Mouse (Mus musculus): ENCODE data around the gene Gm29666. TPM values are rescaled to one million over a fixed set of nuclear protein-coding genes. Genes with fewer than 3 reads are reported as not detected.

Gene Gm29666
- polyA plus RNA-seq, 1 experiment from 2014 or later, result 0.90 TPM

DNA sequence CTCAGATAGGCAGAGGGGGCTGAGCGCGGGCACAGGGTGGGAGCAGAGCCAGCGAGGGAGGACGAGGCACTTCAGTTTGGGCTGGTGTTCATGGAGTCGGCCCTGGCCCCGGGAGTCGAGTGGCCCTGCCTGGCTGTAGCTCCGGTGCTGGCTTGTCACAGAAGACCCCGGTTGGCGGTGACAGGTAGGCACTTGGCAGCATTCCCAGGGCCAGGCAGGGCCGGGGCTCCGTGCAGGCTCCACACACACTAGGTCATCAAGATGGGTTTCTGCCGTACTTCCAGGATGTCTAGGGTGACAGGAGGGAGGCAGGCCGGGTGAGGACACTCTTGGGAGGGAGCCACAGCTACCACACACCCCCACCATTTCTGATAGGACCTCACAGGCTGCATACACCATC lies 29.2 kb upstream of the Gm29666 start:
- no peak overlapping the region for H3K4me2 ChIP-seq
- H3K27me3 ChIP-seq, result no peaks in the 10 kb centered on the region
- ATAC-seq (ENCODE audit: insufficient number of reproducible peaks, insufficient read depth, low FRiP score, low TSS enrichment, low read depth), result no peak
- 92% methylated on average over 14 of the region's 14 CpGs for WGBS
- H3K9me3 ChIP-seq, result no peaks in the 10 kb centered on the region
- H3K4me3 ChIP-seq (replicated peaks), result no peak overlapping the region
- no peaks in the 10 kb centered on the region for H3K4me1 ChIP-seq (replicated peaks)
- H3K36me3 ChIP-seq, result peaks cover 64% of the 10 kb centered on the region
- no peak overlapping the region for H3K27ac ChIP-seq
- no peak overlapping the region for H3K9ac ChIP-seq (replicated peaks)

DNA sequence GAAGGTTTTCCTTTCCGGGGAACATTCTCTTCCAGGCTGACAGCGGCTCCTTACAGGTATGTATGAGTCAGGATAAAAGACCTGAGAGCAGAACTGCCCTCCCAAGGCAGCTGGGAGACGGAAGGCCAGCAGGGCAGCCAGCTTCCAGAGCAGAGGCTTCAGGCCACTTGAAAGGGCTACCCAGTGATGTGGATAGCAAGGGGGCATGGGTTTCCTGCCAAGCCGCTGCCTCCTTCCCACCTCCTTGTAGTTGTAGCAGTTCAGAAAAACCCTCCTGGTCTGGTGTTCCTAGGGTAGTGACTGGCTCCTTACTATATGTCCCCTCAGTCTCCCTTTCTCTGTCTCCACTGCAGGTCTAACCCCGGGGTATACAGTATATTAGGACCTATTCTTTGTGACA lies 24.5 kb upstream of the Gm29666 start:
- H3K4me3 ChIP-seq (replicated peaks), result no peak overlapping the region
- WGBS, result 79% methylated on average over 5 of the region's 5 CpGs
- no peaks in the 10 kb centered on the region for H3K9me3 ChIP-seq
- peaks cover 60% of the 10 kb centered on the region for H3K36me3 ChIP-seq
- H3K4me2 ChIP-seq, result no peak overlapping the region
- no peaks in the 10 kb centered on the region for H3K4me1 ChIP-seq (replicated peaks)
- H3K27me3 ChIP-seq, result no peaks in the 10 kb centered on the region
- peak overlapping the region; percentile 42; the same call in 1 of the 2 replicates for H3K27ac ChIP-seq
- H3K9ac ChIP-seq (replicated peaks), result no peak overlapping the region
- no peak for ATAC-seq (ENCODE audit: insufficient number of reproducible peaks, insufficient read depth, low FRiP score, low TSS enrichment, low read depth)

DNA sequence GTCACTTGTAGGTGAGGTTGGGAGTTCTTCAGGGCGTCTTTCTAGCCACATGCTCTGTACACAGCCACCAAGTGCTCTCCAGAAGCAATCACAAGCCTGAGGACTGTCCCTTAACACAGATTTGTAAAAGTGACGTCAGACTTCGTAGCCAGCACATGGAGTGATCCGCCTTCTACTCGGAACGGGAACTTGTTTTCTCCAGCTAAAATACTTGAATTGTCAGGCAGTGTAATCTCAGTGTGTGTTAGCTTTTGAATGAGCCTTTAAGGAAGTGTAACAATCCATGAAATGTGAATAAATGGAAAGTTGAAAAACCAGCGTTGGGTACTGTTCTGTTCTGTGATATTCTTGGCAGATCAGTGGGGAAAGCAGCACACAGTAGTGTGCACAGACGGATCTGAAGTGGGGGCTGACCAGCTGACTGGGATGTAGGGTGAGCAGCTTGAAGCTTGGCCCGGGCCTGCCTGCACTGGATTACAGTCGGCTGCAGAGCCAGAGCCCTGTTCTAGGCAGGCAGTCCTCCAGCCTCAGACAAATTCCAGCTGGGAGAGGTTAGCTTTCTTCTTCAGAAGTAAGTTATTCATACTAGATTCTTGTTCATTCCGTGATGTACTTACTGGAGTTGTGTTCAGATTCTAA lies 22.9 kb upstream of the Gm29666 start:
- H3K4me3 ChIP-seq (replicated peaks), result no peak overlapping the region
- H3K36me3 ChIP-seq, result peaks cover 61% of the 10 kb centered on the region
- H3K9ac ChIP-seq (replicated peaks), result no peak overlapping the region
- no peak for ATAC-seq (ENCODE audit: insufficient number of reproducible peaks, insufficient read depth, low FRiP score, low TSS enrichment, low read depth)
- H3K4me2 ChIP-seq, result no peak overlapping the region
- whole genome bisulfite sequencing, result 81% methylated on average over 11 of the region's 11 CpGs
- no peaks in the 10 kb centered on the region for H3K27me3 ChIP-seq
- no peaks in the 10 kb centered on the region for H3K9me3 ChIP-seq
- no peak overlapping the region for H3K27ac ChIP-seq
- no peaks in the 10 kb centered on the region for H3K4me1 ChIP-seq (replicated peaks)

DNA sequence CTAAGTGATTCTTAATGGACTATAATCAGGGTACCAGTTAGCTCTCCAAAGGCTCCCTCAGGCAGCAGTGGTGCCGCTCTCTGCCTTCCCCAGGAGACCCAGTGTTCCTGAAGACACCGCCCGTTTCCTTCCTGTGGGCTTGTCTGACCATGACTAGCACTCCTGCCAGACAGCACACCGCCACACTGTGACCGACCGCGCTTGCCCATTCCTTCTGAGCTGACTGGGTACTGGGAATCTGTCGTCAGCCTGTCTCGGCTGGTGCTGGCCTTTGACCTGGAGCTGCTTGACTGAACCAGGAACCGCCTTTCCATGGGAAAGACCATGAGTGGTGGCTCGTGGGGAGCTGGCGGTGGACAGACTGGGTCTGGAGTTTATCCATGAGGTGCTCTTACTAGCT lies 20.3 kb upstream of the Gm29666 start:
- H3K9me3 ChIP-seq, result no peaks in the 10 kb centered on the region
- peaks cover 85% of the 10 kb centered on the region for H3K36me3 ChIP-seq
- no peaks in the 10 kb centered on the region for H3K4me1 ChIP-seq (replicated peaks)
- H3K27ac ChIP-seq, result no peak overlapping the region
- no peaks in the 10 kb centered on the region for H3K27me3 ChIP-seq
- 76% methylated on average over 12 of the region's 12 CpGs for WGBS
- no peak overlapping the region for H3K9ac ChIP-seq (replicated peaks)
- no peak overlapping the region for H3K4me3 ChIP-seq (replicated peaks)
- no peak overlapping the region for H3K4me2 ChIP-seq
- no peak for ATAC-seq (ENCODE audit: insufficient number of reproducible peaks, insufficient read depth, low FRiP score, low TSS enrichment, low read depth)

DNA sequence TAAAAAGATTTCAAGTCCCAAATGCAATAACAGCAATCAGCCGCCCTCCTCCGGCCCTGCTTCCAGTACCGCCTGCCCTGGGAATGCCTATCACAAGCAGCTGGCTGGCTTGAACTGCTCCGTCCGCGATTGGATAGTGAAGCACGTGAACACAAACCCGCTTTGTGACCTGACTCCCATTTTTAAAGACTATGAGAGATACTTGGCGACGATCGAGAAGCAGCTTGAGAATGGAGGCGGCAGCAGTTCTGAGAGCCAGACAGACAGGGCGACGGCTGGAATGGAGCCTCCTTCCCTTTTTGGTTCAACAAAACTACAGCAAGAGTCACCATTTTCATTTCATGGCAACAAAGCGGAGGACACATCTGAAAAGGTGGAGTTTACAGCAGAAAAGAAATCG lies 15.1 kb upstream of the Gm29666 start:
- no peaks in the 10 kb centered on the region for H3K27me3 ChIP-seq
- no peaks in the 10 kb centered on the region for H3K4me1 ChIP-seq (replicated peaks)
- peaks cover 99% of the 10 kb centered on the region for H3K36me3 ChIP-seq
- H3K4me2 ChIP-seq, result no peak overlapping the region
- 92% methylated on average over 16 of the region's 16 CpGs for WGBS
- ATAC-seq (ENCODE audit: insufficient number of reproducible peaks, insufficient read depth, low FRiP score, low TSS enrichment, low read depth), result no peak
- no peak overlapping the region for H3K4me3 ChIP-seq (replicated peaks)
- no peak overlapping the region for H3K27ac ChIP-seq
- no peak overlapping the region for H3K9ac ChIP-seq (replicated peaks)
- no peaks in the 10 kb centered on the region for H3K9me3 ChIP-seq

DNA sequence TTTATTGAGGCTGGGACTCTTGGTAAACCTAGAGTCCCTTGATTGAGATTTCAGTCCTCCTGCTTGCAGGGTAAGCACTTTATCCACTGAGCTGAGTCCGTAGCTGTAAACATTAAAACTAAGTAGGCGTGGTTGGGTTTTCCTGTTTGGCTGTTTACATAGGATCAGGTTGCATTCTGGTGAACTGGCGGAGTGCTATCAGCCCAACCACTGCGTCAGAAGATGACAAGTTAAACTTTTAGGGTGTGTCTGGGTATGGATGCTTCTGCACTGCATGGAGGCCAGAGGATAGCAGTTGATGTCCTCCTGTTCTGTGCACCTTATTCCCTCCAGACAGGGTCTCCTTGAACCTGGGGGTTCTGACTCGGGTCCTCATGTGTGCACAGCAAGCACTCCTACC lies 12.5 kb upstream of the Gm29666 start:
- H3K9ac ChIP-seq (replicated peaks), result no peak overlapping the region
- no peaks in the 10 kb centered on the region for H3K9me3 ChIP-seq
- peaks cover 97% of the 10 kb centered on the region for H3K36me3 ChIP-seq
- ATAC-seq (ENCODE audit: insufficient number of reproducible peaks, insufficient read depth, low FRiP score, low TSS enrichment, low read depth), result no peak
- WGBS, result 52% methylated on average over 5 of the region's 5 CpGs
- no peak overlapping the region for H3K4me2 ChIP-seq
- no peak overlapping the region for H3K27ac ChIP-seq
- no peaks in the 10 kb centered on the region for H3K27me3 ChIP-seq
- no peak overlapping the region for H3K4me3 ChIP-seq (replicated peaks)
- no peaks in the 10 kb centered on the region for H3K4me1 ChIP-seq (replicated peaks)

DNA sequence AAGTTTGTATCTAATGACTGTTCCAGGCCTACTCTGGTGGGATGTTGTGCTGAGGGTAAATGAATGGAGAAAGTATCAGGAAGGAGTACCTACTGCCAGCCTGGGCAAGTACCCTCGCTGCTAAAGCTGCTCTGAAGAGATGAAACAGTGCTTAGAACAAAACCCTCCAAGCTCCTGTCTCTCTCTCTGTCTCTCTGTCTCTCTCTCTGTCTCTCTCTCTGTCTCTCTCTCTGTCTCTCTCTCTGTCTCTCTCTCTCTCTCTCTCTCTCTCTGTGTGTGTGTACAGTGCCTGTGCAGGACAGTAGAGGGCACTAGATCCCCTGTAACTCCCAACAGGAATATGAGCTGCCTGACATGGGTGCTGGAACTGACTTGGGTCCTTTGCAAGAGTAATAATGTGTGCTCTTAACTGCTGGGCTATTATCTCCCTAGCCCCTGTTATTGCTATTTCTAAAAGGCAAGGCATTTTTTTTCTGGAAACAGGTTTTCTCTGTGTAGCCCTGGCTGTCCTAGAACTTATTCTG lies 5.7 kb upstream of the Gm29666 start:
- Histone ChIP-seq H3K4me3 (replicated peaks) (no peak overlapping the region), H3K36me3 (peaks cover 33% of the 10 kb centered on the region), H3K9ac (replicated peaks) (no peak overlapping the region; the same call in 1 of the 2 replicates), H3K9me3 (no peaks in the 10 kb centered on the region), H3K27ac (no peak overlapping the region), H3K4me1 (replicated peaks) (peaks cover 27% of the 10 kb centered on the region), H3K27me3 (no peaks in the 10 kb centered on the region), H3K4me2 (peak overlapping the region; percentile 86)
- ATAC-seq (ENCODE audit: insufficient number of reproducible peaks, insufficient read depth, low FRiP score, low TSS enrichment, low read depth), result no peak
- WGBS, result 93% methylated on average over 1 of the region's 1 CpGs

DNA sequence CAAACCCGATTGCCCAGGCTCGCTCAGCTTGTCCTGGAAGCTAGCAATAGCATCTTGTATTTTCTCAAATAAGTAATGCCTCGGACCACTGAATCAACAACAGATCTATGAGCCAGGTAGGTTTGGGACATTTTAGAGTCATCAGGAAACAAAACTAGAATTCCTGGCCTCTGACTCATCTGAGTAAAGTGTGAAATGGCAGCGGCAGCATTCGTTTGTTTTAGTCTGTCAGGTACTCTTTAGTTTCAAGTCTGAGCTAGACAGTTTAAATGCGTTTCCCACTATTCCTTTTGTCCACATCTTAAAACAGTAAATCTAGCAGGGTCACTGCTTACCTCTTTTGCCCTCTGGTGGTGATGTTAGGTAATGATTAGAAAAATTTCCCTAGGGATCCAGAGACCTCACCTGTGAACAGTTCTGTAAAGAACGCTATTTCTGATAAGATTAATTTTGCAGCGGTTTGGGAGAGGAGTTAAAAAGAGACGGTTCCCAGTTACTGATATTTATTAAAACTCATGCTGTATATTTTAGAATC lies 5.0 kb upstream of the Gm29666 start:
- peak overlapping the region; percentile 86 for H3K4me2 ChIP-seq
- H3K9me3 ChIP-seq, result no peaks in the 10 kb centered on the region
- 18% methylated on average over 9 of the region's 9 CpGs for WGBS
- peak overlapping the region; percentile 34; the same call in 1 of the 2 replicates for H3K9ac ChIP-seq (replicated peaks)
- peaks cover 27% of the 10 kb centered on the region for H3K4me1 ChIP-seq (replicated peaks)
- ATAC-seq (ENCODE audit: insufficient number of reproducible peaks, insufficient read depth, low FRiP score, low TSS enrichment, low read depth), result no peak
- no peaks in the 10 kb centered on the region for H3K27me3 ChIP-seq
- peaks cover 26% of the 10 kb centered on the region for H3K36me3 ChIP-seq
- H3K27ac ChIP-seq, result 0 out of 2 replicates have a peak overlapping the region, but pooled peaks have one; percentile 64
- H3K4me3 ChIP-seq (replicated peaks), result peak overlapping the region; percentile 99

DNA sequence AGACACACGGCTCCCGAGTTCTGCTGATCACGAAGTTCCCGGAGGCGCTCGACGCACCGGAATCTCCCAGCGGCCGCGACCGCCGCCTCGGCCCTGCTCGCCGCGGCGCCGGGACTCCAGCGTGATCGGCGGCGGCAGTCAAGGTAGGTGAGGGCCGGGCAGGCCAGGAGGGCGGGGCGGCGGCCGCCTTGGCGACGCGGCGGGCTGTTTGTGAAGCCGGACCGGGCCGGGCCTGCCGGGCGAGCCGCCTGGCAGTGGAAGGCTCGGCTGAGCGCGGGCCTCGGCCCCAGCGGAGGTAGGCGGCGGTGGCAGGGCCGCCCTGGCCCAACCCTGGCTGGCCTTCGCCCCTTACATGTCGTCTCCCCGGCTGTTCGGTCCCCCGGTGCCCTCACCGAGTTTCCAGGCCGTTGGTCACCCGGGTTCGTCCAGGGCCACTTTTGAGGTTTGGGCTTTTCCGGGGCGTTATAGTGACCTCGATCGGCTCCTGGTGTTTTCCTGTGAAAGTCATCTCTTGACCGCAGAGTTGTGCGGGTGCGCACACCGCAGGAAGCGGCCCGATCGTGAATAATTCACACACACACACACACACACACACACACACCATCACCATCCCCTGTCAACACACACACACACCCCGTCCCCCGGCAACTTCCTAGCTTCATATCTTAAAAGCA lies 3.8 kb upstream of the Gm29666 start:
- Histone ChIP-seq H3K4me2 (peak overlapping the region; percentile 86), H3K4me3 (replicated peaks) (peak overlapping the region; percentile 99), H3K4me1 (replicated peaks) (peaks cover 27% of the 10 kb centered on the region), H3K9ac (replicated peaks) (peak overlapping the region; percentile 98), H3K9me3 (no peaks in the 10 kb centered on the region), H3K36me3 (peaks cover 14% of the 10 kb centered on the region), H3K27ac (peak overlapping the region; percentile 98), H3K27me3 (no peaks in the 10 kb centered on the region)
- under 1% methylated on average over 60 of the region's 68 CpGs for WGBS
- peak; percentile 69 for ATAC-seq (ENCODE audit: insufficient number of reproducible peaks, insufficient read depth, low FRiP score, low TSS enrichment, low read depth)

DNA sequence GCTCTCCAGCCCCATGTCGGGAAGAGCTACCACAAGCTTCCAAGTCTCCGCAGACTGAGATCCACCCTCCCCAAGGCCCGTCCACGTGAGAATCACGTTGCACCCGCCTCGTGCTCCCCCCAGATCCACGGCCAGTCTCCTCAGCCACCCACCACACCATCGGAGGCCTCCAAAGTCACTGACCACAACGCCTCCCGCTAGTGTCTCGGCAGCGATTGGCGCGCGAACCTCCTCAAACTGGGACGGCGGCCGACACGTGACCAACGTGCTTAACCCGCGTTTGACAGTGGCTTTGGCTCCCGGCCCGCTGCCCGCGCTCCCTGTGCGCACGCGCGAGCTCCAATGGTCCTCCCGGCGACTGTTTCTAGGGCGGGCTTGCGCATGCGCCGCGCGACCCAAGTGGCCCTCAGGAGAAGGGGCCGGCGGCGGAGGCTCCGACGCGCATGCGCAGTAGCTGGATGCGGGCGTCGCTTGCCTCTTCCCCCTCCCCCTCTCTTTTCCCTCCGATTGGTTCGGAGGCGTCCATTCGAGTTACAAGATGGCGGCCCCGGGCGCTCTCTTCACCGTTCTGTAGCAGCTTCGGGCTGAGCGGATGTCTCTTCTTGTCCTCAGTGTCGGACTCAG lies 3.2 kb upstream of the Gm29666 start, which contains the start of gene Nup50:
Gene Nup50, plus strand, starts transcription at position 528 of the 624 bp plus-strand sequence.
- Histone ChIP-seq H3K4me2 (peak within 1 kb of the TSS; percentile 86), H3K4me3 (replicated peaks) (peak within 1 kb of the TSS; percentile 99), H3K36me3 (peaks cover 9% of the 10 kb centered on the region), H3K4me1 (replicated peaks) (peaks cover 27% of the 10 kb centered on the region), H3K27ac (peak within 1 kb of the TSS; percentile 98), H3K9me3 (no peaks in the 10 kb centered on the region), H3K27me3 (no peaks in the 10 kb centered on the region), H3K9ac (replicated peaks) (peak within 1 kb of the TSS; percentile 98)
- under 1% methylated on average over 60 of the region's 60 CpGs for WGBS
- ATAC-seq (ENCODE audit: insufficient number of reproducible peaks, insufficient read depth, low FRiP score, low TSS enrichment, low read depth), result peak; percentile 91

DNA sequence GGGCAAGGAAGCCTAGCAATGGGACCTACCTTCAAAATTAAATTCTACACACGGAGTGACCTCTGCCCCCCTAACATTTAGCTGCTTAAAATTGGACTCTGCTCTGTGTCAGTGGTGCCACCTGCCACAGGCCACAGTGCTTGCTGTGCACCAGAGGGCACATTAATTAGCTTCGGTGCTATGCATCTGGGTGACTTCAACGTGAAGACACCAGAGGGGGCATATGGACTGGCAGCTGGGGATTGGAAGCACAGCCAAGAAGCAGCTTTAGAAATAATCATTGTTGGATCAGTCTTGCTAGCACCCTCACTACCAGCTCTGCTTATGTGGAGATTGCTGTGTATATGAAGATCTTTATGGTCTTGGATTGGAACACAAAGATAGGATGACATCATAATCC lies 6.6 kb downstream of the Gm29666 start:
- H3K9me3 ChIP-seq, result 0 out of 2 replicates have a peak, but pooled peaks cover 8% of the 10 kb centered on the region
- no peaks in the 10 kb centered on the region for H3K4me1 ChIP-seq (replicated peaks)
- peaks cover 15% of the 10 kb centered on the region for H3K36me3 ChIP-seq
- 84% methylated on average over 3 of the region's 3 CpGs for WGBS
- H3K9ac ChIP-seq (replicated peaks), result no peak overlapping the region
- no peak overlapping the region for H3K4me3 ChIP-seq (replicated peaks)
- H3K4me2 ChIP-seq, result no peak overlapping the region
- H3K27me3 ChIP-seq, result no peaks in the 10 kb centered on the region
- no peak overlapping the region for H3K27ac ChIP-seq
- no peak for ATAC-seq (ENCODE audit: insufficient number of reproducible peaks, insufficient read depth, low FRiP score, low TSS enrichment, low read depth)
